Mouse (Mus musculus): Measurements from ENCODE around the gene Ubox5. TPM values are rescaled to one million over a fixed set of nuclear protein-coding genes. Genes with fewer than 3 reads are reported as not detected.

Ubox5 gene
- polyA plus RNA-seq (2014; fragmentation: Nextera tagmentation; extraction: Ambion mirVana): 14.4 and 14.8 TPM in 2 replicates

- WGBS: under 1% methylated on average over 25 of the region's 25 CpGs
- peaks cover 11% of the 10 kb centered on the region for H3K36me3 ChIP-seq (ENCODE audit: control insufficient read depth, insufficient read depth, low read length)
- peak; percentile 84 for DNase-seq (ENCODE audit: low spot score)
Measured at GRCm38 (mm10) chr2:130629839-130630203, at the start of gene Ubox5, which contains the start of gene Fastkd5. Gene Ubox5 (minus strand): TSS chr2:130630038. Gene Fastkd5 (minus strand): TSS chr2:130630027.

GRCm38 (mm10) chr2:130679154-130679553 lies 49.3 kb upstream of the Ubox5 start:
- H3K4me3 ChIP-seq (ENCODE audit: low read depth, low read length): no peak overlapping the region
- H3K36me3 ChIP-seq (ENCODE audit: control insufficient read depth, insufficient read depth, low read length): peaks cover 55% of the 10 kb centered on the region
- no peak overlapping the region for H3K9ac ChIP-seq (ENCODE audit: low read depth, low read length)
- no peaks in the 10 kb centered on the region for H3K4me1 ChIP-seq (replicated peaks; ENCODE audit: control insufficient read depth, insufficient read depth, low read length)
- ATAC-seq (replicated peaks; ENCODE audit: low FRiP score) (no peak), DNase-seq (ENCODE audit: low spot score) (no peak)
- 93% methylated on average over 12 of the region's 12 CpGs for WGBS
- no peak overlapping the region for H3K27ac ChIP-seq (ENCODE audit: low read depth, low read length)
- H3K9me3 ChIP-seq (ENCODE audit: control insufficient read depth, low read length): no peaks in the 10 kb centered on the region
- H3K27me3 ChIP-seq (replicated peaks; ENCODE audit: control insufficient read depth, insufficient read depth, low read length): no peaks in the 10 kb centered on the region
- no peak overlapping the region for H3K4me2 ChIP-seq

More at GRCm38 (mm10) chr2:130629839-130630203, at the start of gene Ubox5, which contains the start of gene Fastkd5:
- peak within 1 kb of the TSS; percentile 85 for H3K4me2 ChIP-seq
- peak within 1 kb of the TSS; percentile 67 for H3K27ac ChIP-seq (ENCODE audit: low read depth, low read length)
- peak within 1 kb of the TSS; percentile 93 for H3K4me3 ChIP-seq (ENCODE audit: low read depth, low read length)
- H3K9ac ChIP-seq (ENCODE audit: low read depth, low read length): peak within 1 kb of the TSS; percentile 91
- peaks cover 20% of the 10 kb centered on the region for H3K27me3 ChIP-seq (replicated peaks; ENCODE audit: control insufficient read depth, insufficient read depth, low read length)
- peak; percentile 83 for ATAC-seq (replicated peaks; ENCODE audit: low FRiP score)
- peaks cover 8% of the 10 kb centered on the region for H3K4me1 ChIP-seq (replicated peaks; ENCODE audit: control insufficient read depth, insufficient read depth, low read length)
- H3K9me3 ChIP-seq (ENCODE audit: control insufficient read depth, low read length): no peaks in the 10 kb centered on the region

GRCm38 (mm10) chr2:130677211-130677610 lies 47.4 kb upstream of the Ubox5 start:
- WGBS: 80% methylated on average over 10 of the region's 10 CpGs

GRCm38 (mm10) chr2:130667559-130667958 lies 37.7 kb upstream of the Ubox5 start, which contains the start of gene Itpa:
Gene Itpa (plus strand): TSS chr2:130667610.
- Histone ChIP-seq H3K27me3 (replicated peaks; ENCODE audit: control insufficient read depth, insufficient read depth, low read length) (no peaks in the 10 kb centered on the region), H3K4me2 (peak within 1 kb of the TSS; percentile 94), H3K36me3 (ENCODE audit: control insufficient read depth, insufficient read depth, low read length) (peaks cover 13% of the 10 kb centered on the region), H3K4me3 (ENCODE audit: low read depth, low read length) (peak within 1 kb of the TSS; percentile 77), H3K27ac (ENCODE audit: low read depth, low read length) (peak within 1 kb of the TSS; percentile 90), H3K9me3 (ENCODE audit: control insufficient read depth, low read length) (no peaks in the 10 kb centered on the region), H3K9ac (ENCODE audit: low read depth, low read length) (peak within 1 kb of the TSS; percentile 72), H3K4me1 (replicated peaks; ENCODE audit: control insufficient read depth, insufficient read depth, low read length) (peaks cover 29% of the 10 kb centered on the region)
- ATAC-seq (replicated peaks; ENCODE audit: low FRiP score) (peak; percentile 78), DNase-seq (ENCODE audit: low spot score) (peak; percentile 87)
- WGBS: under 1% methylated on average over 31 of the region's 31 CpGs

More at GRCm38 (mm10) chr2:130677211-130677610, 47.4 kb upstream of the Ubox5 start:
- Histone ChIP-seq H3K4me2 (no peak overlapping the region), H3K4me3 (ENCODE audit: low read depth, low read length) (no peak overlapping the region), H3K9ac (ENCODE audit: low read depth, low read length) (no peak overlapping the region), H3K9me3 (ENCODE audit: control insufficient read depth, low read length) (no peaks in the 10 kb centered on the region), H3K27me3 (replicated peaks; ENCODE audit: control insufficient read depth, insufficient read depth, low read length) (no peaks in the 10 kb centered on the region), H3K27ac (ENCODE audit: low read depth, low read length) (no peak overlapping the region), H3K36me3 (ENCODE audit: control insufficient read depth, insufficient read depth, low read length) (peaks cover 67% of the 10 kb centered on the region), H3K4me1 (replicated peaks; ENCODE audit: control insufficient read depth, insufficient read depth, low read length) (no peaks in the 10 kb centered on the region)
- ATAC-seq (replicated peaks; ENCODE audit: low FRiP score) (no peak), DNase-seq (ENCODE audit: low spot score) (no peak)

GRCm38 (mm10) chr2:130664102-130664701 lies 34.4 kb upstream of the Ubox5 start, which contains the start of gene Ddrgk1:
Gene Ddrgk1 (minus strand): TSS chr2:130664659.
- Histone ChIP-seq H3K36me3 (ENCODE audit: control insufficient read depth, insufficient read depth, low read length) (peaks cover 18% of the 10 kb centered on the region), H3K4me1 (replicated peaks; ENCODE audit: control insufficient read depth, insufficient read depth, low read length) (peaks cover 22% of the 10 kb centered on the region), H3K27ac (ENCODE audit: low read depth, low read length) (peak within 1 kb of the TSS; percentile 94), H3K9me3 (ENCODE audit: control insufficient read depth, low read length) (no peaks in the 10 kb centered on the region), H3K4me2 (peak within 1 kb of the TSS; percentile 95), H3K27me3 (replicated peaks; ENCODE audit: control insufficient read depth, insufficient read depth, low read length) (no peaks in the 10 kb centered on the region), H3K4me3 (ENCODE audit: low read depth, low read length) (peak within 1 kb of the TSS; percentile 56), H3K9ac (ENCODE audit: low read depth, low read length) (peak within 1 kb of the TSS; percentile 87)
- ATAC-seq (replicated peaks; ENCODE audit: low FRiP score) (peak; percentile 92), DNase-seq (ENCODE audit: low spot score) (peak; percentile 93)
- under 1% methylated on average over 40 of the region's 40 CpGs for WGBS

GRCm38 (mm10) chr2:130663342-130663741 lies 33.5 kb upstream of the Ubox5 start:
- H3K9me3 ChIP-seq (ENCODE audit: control insufficient read depth, low read length): no peaks in the 10 kb centered on the region
- peak overlapping the region; percentile 87 for H3K9ac ChIP-seq (ENCODE audit: low read depth, low read length)
- H3K27me3 ChIP-seq (replicated peaks; ENCODE audit: control insufficient read depth, insufficient read depth, low read length): no peaks in the 10 kb centered on the region
- ATAC-seq (replicated peaks; ENCODE audit: low FRiP score) (no peak), DNase-seq (ENCODE audit: low spot score) (no peak)
- H3K4me3 ChIP-seq (ENCODE audit: low read depth, low read length): peak overlapping the region; percentile 56
- H3K4me1 ChIP-seq (replicated peaks; ENCODE audit: control insufficient read depth, insufficient read depth, low read length): peaks cover 16% of the 10 kb centered on the region
- H3K36me3 ChIP-seq (ENCODE audit: control insufficient read depth, insufficient read depth, low read length): peaks cover 22% of the 10 kb centered on the region
- WGBS: 87% methylated on average over 11 of the region's 11 CpGs
- H3K27ac ChIP-seq (ENCODE audit: low read depth, low read length): peak overlapping the region; percentile 94
- peak overlapping the region; percentile 95 for H3K4me2 ChIP-seq

GRCm38 (mm10) chr2:130658530-130658929 lies 28.7 kb upstream of the Ubox5 start:
- H3K9ac ChIP-seq (ENCODE audit: low read depth, low read length): no peak overlapping the region
- H3K4me1 ChIP-seq (replicated peaks; ENCODE audit: control insufficient read depth, insufficient read depth, low read length): peaks cover 21% of the 10 kb centered on the region
- H3K4me3 ChIP-seq (ENCODE audit: low read depth, low read length): no peak overlapping the region
- peaks cover 28% of the 10 kb centered on the region for H3K36me3 ChIP-seq (ENCODE audit: control insufficient read depth, insufficient read depth, low read length)
- H3K9me3 ChIP-seq (ENCODE audit: control insufficient read depth, low read length): no peaks in the 10 kb centered on the region
- H3K27me3 ChIP-seq (replicated peaks; ENCODE audit: control insufficient read depth, insufficient read depth, low read length): no peaks in the 10 kb centered on the region
- WGBS: 94% methylated on average over 10 of the region's 10 CpGs
- no peak for DNase-seq (ENCODE audit: low spot score)
- no peak overlapping the region for H3K4me2 ChIP-seq
- ATAC-seq (replicated peaks; ENCODE audit: low FRiP score): no peak
- H3K27ac ChIP-seq (ENCODE audit: low read depth, low read length): no peak overlapping the region

- Histone ChIP-seq H3K27me3 (replicated peaks; ENCODE audit: control insufficient read depth, insufficient read depth, low read length) (no peaks in the 10 kb centered on the region), H3K27ac (ENCODE audit: low read depth, low read length) (no peak overlapping the region), H3K4me3 (ENCODE audit: low read depth, low read length) (no peak overlapping the region), H3K4me2 (no peak overlapping the region), H3K9ac (ENCODE audit: low read depth, low read length) (no peak overlapping the region), H3K36me3 (ENCODE audit: control insufficient read depth, insufficient read depth, low read length) (peaks cover 26% of the 10 kb centered on the region), H3K4me1 (replicated peaks; ENCODE audit: control insufficient read depth, insufficient read depth, low read length) (peaks cover 18% of the 10 kb centered on the region), H3K9me3 (ENCODE audit: control insufficient read depth, low read length) (no peaks in the 10 kb centered on the region)
- no peak for DNase-seq (ENCODE audit: low spot score)
- ATAC-seq (replicated peaks; ENCODE audit: low FRiP score): no peak
- 90% methylated on average over 6 of the region's 6 CpGs for WGBS
Measured at GRCm38 (mm10) chr2:130657541-130657940, 27.7 kb upstream of the Ubox5 start.

DNA sequence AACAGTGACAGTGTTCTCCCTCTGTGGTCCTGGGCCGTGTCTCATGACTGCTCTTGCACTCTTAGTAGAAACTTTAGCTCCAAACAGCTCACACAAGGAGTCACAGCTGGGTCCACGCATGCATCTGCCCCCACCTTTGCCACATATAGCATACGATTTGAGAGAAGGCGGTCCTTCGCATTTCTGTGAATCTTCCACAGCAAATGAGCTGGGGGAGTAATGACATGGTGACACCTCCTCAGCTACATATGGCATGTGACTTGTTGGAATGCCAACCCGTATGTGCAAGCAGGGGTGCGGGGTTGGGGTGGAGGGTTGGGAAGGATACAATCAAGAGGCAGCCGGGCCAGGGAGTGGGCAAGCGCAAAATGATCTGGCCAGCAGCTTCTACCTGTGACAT lies 26.7 kb upstream of the Ubox5 start:
- no peak overlapping the region for H3K4me2 ChIP-seq
- peak overlapping the region; percentile 90 for H3K27ac ChIP-seq (ENCODE audit: low read depth, low read length)

More for the DNA sequence above, 26.7 kb upstream of the Ubox5 start:
- Histone ChIP-seq H3K27me3 (replicated peaks; ENCODE audit: control insufficient read depth, insufficient read depth, low read length) (no peaks in the 10 kb centered on the region), H3K36me3 (ENCODE audit: control insufficient read depth, insufficient read depth, low read length) (peaks cover 18% of the 10 kb centered on the region), H3K9me3 (ENCODE audit: control insufficient read depth, low read length) (no peaks in the 10 kb centered on the region), H3K4me1 (replicated peaks; ENCODE audit: control insufficient read depth, insufficient read depth, low read length) (peaks cover 18% of the 10 kb centered on the region), H3K4me3 (ENCODE audit: low read depth, low read length) (no peak overlapping the region), H3K9ac (ENCODE audit: low read depth, low read length) (0 out of 2 replicates have a peak overlapping the region, but pooled peaks have one; percentile 44)
- no peak for ATAC-seq (replicated peaks; ENCODE audit: low FRiP score)
- DNase-seq (ENCODE audit: low spot score): no peak
- WGBS: 92% methylated on average over 9 of the region's 9 CpGs
